Mouse (Mus musculus) A20 (cell line): ENCODE measurements around the gene Cox14.

ENCODE experiments used
- DNase-seq: peaks from one replicate; pipeline ENCODE4 v3.0.0-alpha.2; 2011; ENCODE audit warnings: low read depth, low spot score

The Cox14 gene

DNA sequence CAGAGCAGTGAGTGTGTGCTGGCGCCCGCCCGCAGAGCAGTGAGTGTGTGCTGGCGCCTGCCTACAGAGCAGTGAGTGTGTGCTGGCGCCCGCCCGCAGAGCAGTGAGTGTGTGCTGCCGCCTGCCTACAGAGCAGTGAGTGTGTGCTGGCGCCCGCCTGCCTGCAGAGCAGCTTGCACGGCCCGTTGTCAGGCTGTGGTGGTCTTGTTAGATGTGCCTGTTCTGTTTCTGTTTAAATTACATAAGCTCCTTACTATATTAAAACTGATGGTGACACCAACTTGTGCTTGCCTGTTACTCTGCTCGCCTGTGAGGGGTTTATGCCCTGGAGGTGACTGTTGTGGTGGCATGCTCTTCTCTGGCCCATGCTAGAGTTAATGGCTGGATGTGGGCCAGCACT lies 17.2 kb upstream of the Cox14 start:
- DNase-seq, result no peak

DNA sequence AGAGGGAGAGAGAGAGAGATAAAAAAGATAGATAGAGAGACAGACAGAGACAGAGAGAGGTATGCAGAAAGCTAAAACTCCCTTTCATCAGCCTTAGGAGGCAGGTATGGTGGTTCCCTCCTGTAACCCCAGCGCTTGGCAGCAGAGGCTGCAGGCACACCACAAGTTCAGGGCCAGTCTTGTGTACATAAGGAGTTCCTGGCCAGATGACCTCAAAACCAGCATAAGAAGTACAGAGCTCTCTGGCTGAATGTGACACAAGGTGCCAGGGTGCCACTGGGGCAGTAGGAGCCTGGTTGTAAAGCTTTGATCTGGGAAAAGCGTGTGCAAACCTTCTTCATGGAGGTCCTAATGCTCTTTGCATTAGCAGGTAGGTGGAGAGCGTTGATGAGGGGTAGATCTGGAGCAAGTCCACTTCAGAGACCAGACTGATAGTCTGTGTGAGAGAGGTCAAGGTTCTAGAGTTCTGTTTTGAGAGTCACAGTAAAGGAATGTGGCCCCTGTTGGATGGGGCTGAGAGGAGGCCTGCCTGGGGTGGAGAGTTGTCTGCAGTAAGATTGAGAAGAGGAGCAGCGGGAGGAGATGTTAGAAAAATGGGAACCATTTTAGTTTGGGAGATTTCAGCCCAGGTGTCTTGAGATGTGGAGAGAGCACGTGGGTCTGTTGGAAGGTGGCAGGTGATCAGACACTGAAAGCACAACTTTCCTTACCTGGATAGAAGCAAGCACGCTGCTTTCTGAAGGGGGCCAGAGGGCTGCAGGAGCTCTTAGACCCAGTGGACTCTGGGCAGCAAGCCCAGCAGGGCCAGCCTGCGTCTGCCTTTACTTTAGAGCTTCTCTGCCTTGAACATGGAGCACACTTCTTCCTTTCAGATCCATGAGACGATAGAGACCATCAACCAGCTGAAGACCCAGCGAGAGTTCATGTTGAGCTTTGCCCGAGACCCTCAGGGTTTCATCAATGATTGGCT lies 14.9 kb upstream of the Cox14 start:
- DNase-seq, result no peak

DNA sequence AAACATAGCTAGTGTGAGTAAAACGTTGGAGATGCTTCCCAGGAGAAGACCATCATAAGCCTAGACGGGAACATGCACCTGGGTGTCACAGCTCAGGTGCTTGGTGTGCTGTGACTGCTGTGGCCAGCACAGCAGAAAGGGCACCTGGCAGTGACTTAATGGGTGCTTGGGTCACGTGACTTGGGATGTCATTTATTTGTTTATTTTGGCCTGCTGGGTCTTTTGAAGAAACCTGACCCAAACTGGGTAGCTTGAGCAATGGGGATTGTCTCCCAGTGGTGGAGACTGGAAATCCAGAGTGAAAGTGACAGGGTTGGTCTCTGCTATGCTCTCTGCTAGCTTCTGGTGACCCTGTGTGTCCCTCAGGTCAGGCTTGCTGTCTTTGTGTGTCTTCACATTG lies 13.9 kb upstream of the Cox14 start:
- DNase-seq, result no peak

DNA sequence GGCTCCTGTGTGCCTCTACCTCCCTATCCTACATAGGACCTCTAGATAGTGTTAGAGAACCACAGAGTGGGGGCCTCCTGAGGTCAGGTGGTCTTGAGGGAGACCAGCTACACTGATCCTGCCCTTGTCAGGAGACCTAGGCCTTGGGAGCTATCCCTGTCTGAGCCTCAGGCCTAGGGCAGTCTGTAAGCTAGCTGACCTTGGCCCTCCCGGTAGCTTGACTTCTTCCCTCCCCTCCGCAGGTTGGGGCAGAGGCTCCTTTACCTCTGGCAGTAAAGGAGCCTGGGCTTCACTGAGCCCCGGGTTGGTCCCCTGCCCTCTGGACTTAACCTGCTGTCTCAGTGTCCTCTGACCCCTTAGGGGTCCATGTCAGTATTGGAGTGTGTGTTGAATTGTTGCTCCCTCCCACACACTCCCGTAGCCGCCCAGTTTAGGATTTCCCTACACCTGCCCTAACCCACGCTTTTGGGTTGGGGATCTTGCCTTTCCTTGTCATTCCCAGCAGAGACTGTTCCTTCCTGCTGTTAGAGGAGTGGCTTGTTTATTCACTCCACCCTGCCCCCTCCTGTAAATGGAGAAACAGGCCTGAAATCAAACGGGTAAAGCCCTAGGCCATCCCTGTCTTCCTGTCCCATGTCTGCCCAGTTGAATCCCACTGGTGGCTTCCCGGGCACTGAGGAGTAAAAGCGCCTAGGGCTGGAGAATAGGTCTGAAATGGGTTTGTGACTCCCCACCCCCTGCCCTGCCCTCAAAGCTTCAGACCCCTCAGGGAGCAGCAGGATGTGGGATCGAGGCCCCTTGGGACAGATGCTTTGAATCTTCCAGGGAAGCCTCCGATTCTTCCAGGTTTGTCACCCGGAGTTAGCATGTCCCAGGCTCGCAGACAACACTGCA lies 12.5 kb upstream of the Cox14 start:
- no peak for DNase-seq

DNA sequence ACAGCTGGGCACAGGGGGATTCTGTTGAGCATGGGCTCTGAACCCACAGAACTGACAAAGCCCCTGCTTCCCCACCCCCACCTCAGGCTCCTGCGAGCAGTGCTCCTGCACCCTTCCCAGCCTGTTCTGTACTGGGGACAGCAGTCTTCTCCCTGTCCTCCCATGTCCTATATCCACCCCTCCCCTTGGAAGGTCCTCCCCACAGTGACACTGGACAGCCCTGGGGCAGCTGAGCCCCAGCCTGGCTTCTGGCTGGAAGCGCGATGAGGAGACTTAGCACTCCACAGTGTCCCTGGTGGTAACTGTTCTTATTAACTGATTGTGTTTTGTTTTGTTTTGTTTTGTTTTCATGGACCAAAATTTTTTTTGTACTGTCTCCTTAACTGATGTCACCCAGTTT lies 11.8 kb upstream of the Cox14 start:
- DNase-seq, result no peak

DNA sequence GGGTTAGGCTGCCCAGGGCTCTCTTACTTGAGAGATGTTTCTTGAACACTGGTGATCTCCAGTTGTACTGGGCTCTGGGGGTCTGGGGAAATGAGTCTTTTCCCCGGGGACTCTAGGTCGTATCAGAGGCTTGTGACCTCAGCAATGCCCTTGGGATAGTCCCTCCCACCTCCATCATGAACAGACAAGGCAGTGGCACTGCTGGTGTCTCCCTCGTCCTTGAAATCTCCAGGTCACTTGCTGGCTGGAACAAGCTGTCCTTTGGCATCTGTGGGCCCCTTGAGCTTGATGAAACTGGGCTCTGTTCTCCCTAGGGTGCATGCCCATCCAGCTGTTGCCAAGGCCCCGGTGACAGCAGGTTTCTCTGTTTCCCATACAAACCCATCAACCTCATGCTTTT lies 11.2 kb upstream of the Cox14 start:
- DNase-seq, result no peak

DNA sequence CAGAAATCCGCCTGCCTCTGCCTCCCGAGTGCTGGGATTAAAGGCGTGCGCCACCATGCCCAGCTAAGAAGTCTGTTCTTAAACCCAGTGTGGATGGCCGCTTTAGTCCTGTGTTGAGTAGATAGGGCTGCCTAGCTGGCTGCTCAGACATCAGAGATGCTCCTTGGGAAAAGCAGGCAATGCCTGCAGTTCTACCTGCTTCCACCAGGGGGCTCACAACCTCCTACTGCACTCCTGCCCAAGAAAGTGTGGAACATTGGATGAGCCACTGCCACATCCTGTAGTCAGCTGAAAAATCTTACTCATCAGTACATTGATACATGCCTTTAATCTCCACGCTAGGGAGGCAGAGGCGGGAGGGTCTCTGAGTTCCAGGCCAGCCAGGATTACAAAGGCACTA lies 10.6 kb upstream of the Cox14 start:
- DNase-seq, result peak; percentile 59

DNA sequence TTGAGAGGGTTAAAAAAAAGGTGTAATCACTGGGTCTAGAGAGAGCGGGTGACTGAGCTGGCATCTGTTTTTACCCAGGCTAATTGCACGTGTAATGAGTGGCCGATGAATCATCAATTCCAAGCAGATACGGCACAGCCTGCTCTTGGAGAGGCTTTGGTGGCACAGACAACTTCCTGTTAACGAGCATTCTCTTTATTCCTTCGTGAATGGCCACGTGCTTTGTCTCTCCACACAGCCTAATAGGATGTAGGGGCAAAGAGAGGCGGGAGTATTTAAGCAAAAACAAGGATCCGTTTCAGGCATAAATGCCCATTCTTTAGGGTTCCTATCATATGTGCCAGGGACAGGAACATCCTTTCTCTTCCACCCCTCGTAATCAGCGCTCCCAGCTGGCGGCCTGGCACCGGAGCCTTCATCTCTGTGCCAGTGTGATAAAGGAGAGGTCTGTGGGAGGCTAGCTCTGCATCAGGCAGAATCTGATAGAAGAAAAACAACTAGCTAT lies 10.0 kb upstream of the Cox14 start:
- DNase-seq, result no peak

DNA sequence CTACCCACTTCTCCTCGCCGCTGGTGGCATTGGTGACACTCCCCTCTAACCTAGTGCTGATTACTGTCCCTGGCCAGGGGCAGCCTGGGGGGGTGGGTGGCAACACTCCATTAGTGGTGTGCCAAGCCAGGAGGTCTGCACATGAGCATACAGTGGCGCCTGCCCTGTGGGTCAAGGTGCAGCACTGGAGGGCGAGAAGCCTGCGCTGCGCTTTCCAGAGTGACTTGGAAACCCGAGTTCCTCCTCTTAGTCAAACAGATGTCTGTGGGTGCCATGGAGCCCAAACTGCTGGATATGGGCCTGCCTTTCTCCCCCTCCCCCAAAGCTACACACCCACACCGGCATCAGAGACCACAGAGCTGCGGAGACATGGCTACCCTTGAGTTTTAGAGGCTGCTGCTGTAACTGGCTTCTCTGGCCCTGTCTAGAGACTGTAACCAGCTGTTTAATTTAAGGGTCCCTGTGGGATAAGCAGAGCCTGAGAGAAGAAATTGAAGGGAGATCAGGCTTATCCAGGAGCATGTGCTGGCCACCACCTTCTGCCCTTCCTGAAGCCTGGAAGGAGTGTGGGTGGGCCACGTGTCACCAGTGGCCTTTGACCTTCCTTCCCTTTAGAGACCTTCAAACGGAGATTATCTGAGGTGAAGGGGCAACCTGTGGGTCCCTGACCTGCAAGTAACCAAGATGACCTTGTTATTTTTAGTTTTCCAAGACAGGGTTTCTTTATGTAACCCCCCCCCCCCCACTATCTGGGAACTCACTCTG lies 9.3 kb upstream of the Cox14 start:
- no peak for DNase-seq

DNA sequence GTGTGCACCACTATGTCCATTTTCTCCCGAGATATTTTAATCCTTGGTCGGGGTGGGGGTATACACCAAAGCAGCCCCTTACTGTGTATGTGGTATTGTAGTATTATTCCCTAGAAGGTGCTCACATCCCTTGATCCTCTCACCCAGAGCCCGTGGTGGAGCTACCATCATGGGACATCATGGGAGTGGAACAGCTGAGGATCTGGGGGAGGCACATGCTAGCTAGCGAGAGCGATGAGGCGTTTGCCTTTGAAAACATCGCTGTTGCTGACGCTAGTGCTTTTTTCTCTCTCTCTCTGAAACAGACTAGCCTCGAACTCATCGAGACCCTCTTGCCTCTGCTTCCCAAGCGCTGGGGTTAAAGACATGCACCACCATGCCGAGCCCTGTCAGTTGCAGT lies 8.6 kb upstream of the Cox14 start:
- no peak for DNase-seq

DNA sequence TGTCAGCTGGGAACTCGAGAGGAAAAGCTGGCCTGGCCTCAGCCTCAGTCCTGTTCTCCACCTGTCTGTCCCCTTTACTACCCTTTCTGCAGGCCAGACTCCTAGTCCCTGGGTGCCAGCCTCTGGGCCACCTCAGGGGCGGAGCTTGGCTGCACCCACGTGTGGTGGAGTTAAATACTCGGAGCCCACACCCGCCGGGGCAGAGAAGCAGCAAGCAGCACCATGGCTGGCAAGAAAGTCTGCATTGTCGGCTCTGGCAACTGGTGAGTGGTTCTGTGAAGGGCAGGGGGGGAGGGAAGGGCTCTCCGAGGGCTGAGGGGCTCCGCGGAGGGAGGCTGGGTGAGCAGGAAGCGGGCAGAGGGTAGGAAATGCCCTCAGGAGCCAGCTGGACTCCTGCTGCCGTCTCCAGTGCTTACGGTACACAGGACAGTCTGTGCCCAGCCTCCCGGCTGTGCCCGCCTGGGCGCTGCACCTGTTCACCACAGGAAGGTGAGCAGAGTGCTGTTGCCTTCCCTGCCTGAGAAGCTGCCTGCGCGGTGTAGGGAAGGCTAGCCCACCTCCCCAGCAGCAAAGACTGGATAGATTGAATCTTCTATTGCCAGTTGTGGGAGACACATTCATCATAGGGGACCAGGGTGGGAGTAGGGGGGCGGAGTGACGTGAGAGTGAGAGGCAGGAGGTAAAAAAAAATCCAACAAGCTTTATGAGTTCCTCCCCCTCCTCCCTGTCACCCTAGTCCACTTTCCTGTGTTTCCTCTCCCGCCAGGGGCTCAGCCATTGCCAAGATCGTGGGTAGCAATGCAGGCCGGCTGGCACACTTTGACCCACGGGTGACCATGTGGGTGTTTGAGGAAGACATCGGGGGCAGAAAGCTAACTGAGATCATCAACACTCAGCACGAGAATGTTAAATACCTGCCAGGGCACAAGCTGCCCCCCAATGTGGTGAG lies 7.8 kb upstream of the Cox14 start, which contains the start of gene Gpd1:
Gpd1 (plus strand) TSS at position 130 of the 949 bp plus-strand sequence.
- DNase-seq, result no peak

DNA sequence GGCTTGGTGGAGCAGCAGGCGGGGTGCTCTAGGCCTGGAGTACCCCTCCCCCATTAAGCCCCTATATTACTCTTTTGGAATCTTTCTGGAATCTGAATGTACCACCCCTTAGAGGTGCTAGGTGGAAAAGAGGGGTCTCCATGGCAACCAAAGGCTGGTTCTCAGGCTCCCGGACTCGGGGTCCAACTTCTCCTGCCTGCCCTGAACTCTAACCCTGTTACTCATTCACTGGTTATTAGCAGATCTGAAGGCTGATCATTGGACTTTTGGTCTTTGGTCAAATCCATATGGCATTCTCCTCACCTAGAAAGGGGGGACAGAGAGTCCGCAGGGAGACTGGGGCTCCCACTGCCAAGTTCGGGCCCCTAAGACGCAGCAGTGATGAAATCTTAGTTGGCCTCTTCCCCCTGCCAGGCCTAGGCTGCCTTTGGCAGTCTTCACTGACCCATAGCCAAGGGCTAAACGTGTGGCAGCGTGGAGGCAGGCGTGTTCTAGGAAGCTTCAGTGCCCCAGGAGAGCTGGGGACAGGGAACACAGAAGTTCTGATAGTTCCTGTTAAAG lies 6.9 kb upstream of the Cox14 start:
- no peak for DNase-seq

DNA sequence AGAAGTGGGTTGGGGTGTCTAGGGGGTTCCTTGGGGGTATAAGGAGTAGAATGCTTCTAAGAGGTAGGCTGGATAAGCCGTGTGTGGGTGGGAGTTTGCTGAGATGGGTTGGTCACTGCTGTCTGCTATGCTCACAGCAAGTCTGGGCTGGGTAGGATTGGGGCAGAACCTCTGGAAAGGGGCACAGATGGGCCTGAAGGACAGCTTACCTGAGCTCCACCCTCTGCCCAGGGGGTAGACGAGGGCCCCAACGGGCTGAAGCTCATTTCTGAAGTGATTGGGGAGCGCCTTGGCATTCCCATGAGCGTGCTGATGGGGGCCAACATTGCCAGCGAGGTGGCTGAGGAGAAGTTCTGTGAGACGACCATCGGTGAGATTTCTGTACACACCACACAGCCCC lies 5.6 kb upstream of the Cox14 start:
- no peak for DNase-seq

DNA sequence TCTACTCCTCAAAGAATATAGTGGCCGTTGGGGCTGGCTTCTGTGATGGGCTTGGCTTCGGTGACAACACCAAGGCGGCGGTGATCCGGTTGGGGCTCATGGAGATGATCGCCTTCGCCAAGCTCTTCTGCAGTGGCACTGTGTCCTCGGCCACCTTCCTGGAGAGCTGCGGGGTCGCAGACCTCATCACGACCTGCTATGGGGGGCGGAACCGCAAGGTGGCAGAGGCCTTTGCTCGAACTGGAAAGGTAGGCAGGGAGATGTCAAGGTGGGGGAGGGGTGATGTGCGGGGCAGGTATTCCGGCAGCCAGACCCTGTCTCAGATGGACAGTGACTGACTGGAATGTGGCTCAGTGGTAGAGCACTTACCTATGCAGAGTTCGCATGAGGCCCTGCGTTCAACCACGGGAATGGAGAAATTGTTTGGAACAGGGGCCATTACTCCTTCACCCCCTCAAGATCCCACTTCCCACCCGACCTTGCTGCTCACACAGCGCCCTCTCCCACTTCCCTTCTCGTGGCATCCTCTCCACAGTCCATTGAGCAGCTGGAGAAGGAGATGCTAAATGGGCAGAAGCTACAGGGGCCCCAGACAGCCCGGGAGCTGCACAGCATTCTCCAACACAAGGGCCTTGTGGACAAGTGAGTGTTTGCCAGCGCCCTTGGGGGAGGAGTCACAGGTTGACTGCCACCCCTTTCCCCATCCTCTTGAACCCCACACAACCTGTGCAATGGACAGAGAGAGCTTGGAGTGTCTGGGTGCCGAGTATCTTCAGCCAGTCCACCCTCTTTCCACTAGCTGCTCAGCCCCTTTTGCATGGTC lies 3.3 kb upstream of the Cox14 start:
- DNase-seq, result no peak

DNA sequence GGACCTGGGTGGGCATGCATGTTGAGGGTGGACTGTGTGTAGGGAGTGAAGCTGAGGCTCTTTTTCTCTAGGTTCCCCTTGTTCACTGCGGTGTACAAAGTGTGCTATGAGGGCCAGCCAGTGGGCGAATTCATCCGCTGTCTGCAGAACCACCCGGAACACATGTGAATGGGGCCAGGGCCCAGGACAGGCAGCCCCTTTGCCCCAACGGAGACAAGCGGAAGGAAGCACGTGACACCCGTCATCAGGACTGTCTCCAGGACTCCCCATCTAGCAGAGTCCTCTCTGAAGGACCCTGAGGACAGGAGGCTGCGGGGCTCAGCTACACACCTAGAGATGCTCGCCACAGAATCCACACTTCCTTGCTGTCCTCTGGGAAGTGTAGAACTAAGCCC lies 2.3 kb upstream of the Cox14 start:
- no peak for DNase-seq

DNA sequence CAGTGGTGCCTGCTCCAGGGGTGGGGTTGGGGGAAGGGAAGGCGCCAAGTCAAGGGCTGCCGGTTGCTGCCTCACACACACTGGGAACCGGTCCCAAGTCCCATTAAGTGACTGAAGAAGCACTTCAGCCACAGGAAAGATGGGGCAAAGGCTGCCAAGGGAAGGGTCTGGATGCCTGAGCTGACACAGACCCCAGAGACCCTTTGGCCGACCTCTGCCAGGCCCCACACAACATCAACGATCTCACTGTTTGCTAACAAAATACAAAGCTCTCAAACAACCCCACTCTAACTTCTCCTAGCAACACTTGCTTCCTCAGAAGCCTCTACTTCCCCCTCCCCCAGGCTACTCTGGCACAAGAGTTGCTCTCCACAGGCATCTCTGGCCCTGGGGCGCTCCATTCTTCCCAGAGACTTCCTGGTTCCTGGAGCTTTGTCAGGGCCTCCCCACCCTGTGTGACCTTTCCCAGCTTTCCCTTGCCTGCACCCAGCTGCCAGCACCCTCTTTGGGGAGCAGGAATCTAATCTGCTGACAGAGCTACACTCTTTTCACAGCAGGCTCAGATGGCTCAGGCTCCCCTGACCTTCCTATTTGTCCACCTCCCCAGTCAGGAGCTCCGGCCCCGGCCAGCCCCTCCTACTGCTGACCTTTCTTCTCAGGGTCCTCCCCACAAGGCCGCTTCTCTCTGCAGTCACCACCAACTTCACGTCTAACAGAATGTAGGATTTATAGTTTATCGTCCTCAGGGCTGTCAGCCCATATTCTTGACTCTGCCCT lies 1.7 kb upstream of the Cox14 start:
- no peak for DNase-seq

DNA sequence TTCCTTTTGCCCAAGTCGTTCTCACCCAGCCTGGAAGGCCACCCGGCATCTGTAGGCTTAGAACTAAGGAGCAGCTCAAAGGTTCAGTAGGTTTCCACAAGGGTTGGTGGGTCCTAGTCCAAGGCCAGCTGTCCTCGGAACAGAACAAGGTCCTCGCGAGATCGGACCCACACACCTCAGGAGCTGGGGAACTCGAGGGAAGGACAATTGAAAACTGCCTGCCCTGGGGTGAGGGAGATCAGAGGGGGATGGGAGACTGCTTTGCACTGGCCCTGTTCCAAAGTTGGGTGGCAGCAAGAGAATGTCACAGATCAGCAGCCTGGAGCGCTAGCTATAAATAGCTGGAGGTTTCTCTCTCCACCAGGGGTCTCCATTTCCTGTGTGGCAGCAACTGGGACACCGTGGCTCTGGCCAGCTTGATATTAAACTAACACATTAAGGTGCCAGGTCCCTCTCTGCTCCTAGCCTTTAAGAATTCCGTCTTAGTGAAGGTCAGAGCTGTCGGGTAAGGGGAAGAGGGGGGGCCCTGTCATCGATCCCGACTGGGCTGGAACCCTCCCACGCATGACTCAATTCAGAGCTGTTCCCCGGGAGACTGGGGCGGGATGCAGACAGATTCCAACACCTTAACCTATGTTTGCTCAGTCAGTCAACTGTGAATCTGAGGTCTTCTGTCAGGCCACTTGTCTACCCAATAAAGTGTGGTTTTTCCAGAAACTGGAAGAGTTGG lies 961 bp upstream of the Cox14 start:
- DNase-seq, result peak; percentile 37

DNA sequence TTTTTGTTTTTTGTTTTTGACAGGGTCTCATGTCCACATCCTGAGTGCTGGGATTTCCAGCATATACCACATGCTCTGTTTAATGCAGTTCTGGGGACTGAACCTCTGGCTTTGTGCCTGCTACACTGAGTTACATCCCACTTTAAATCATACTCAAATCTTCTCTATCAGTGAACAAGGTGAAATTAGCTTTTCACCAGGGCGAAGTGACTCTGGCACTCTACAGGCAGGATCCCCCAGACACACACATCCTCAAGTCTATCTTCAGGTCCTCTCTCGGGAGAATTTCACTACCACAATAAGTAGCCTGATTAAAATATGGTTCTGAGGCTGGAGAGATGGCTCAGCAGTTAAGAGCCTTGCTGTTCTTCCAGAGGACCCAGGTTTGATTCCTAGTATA lies 1.1 kb downstream of the Cox14 start:
- no peak for DNase-seq
